ENCODE assay signal across 23 mouse cellular contexts in genomic region chr2:79690838-79691237, GRCm38 (mm10). TPM values are rescaled to one million over a fixed set of nuclear protein-coding genes. Genes with fewer than 3 reads are reported as not detected.
DNase-seq lines count a peak whose midpoint lies in the region; ATAC-seq and TF ChIP-seq lines count a peak whose summit lies in the region.
"Had no signal": no experiment of that assay in that cellular context is flagged by ENCODE, and none has a peak within 500 bp of the region (broad histone marks: within the 10 kb centered on the region; RNA-seq: fewer than 3 reads in every experiment).

No protein-coding gene starts in this region.

- no peak overlapping the region for H3K4me3 ChIP-seq in C2C12 (ENCODE audit: insufficient read depth, poor library complexity, severe bottlenecking)
- H3K4me3 ChIP-seq in MEL (ENCODE audit: control insufficient read depth in 1 of 2, insufficient read depth in 1 of 2, low read depth in 2 of 2, low read length in 2 of 2) = no peak overlapping the region
- no peak overlapping the region for H3K4me3 ChIP-seq in intestine, postnatal 0 days (ENCODE audit: low read depth, low read length)

- no peak overlapping the region for H3K9ac ChIP-seq in MEL (ENCODE audit: control insufficient read depth, low read depth, low read length, poor library complexity, severe bottlenecking)
- no peak overlapping the region for H3K9ac ChIP-seq in intestine, postnatal 0 days (ENCODE audit: low read depth, low read length)

- H3K4me2 ChIP-seq in intestine, postnatal 0 days (replicated peaks; ENCODE audit: low read depth) = no peak overlapping the region

- WGBS in intestine, postnatal 0 days = 48% methylated on average over 3 of the region's 3 CpGs

- no peak overlapping the region for H3K27ac ChIP-seq in MEL (ENCODE audit: control insufficient read depth, low read depth, low read length)
- H3K27ac ChIP-seq in intestine, postnatal 0 days (ENCODE audit: low read depth, low read length) = no peak overlapping the region

- H3K79me2 ChIP-seq in C2C12 (ENCODE audit: control insufficient read depth, insufficient read depth) (no peaks in the 10 kb centered on the region), MEL (ENCODE audit: control insufficient read depth, insufficient read depth, low read length, poor library complexity) (no peaks in the 10 kb centered on the region)

- ATAC-seq in intestine, postnatal 0 days = no peak
- ATAC-seq: activated CD4-positive, CD25-positive, alpha-beta regulatory T cell, adult 4 months; CD4-positive, CD25-positive, alpha-beta regulatory T cell, adult 4 months; Patski had no signal

- H3K79me3 ChIP-seq in C2C12 (ENCODE audit: low read depth) = no peaks in the 10 kb centered on the region

- no peak for TF ChIP-seq RAD21 in MEL (IDR thresholded peaks at IDR 0.05; ENCODE audit: low read depth, low read length)

- H3K9me3 ChIP-seq in MEL (replicated peaks; ENCODE audit: insufficient read depth, low read length) = no peaks in the 10 kb centered on the region
- no peaks in the 10 kb centered on the region for H3K9me3 ChIP-seq in intestine, postnatal 0 days (ENCODE audit: control insufficient read depth)
- H3K9me3 ChIP-seq: G1E had no signal

- no peaks in the 10 kb centered on the region for H3K36me3 ChIP-seq in C2C12 (ENCODE audit: control insufficient read depth, insufficient read depth)
- H3K36me3 ChIP-seq in MEL (ENCODE audit: control insufficient read depth in 1 of 2, insufficient read depth in 2 of 2, low read length in 2 of 2) = peaks cover 0 to 25% of the 10 kb centered on the region in 2 experiments; a peak in 2 of 4 replicates
- no peaks in the 10 kb centered on the region for H3K36me3 ChIP-seq in intestine, postnatal 0 days (ENCODE audit: control insufficient read depth, insufficient read depth)
- H3K36me3 ChIP-seq: G1E had no signal

- TF ChIP-seq EP300 in MEL (IDR thresholded peaks at IDR 0.05; ENCODE audit: low read depth in 1 of 2, low read length in 2 of 2) = peak; percentile 60 to 68; a peak in 3 of 4 replicates

- TF ChIP-seq CTCF in C2C12 (IDR thresholded peaks at IDR 0.05; ENCODE audit: control insufficient read depth, insufficient read depth, insufficient read length) = no peak
- no peak for TF ChIP-seq CTCF in MEL (IDR thresholded peaks at IDR 0.05 in 2 of 3, conservative IDR thresholded peaks at IDR 0.05 in 1 of 3; ENCODE audit: control insufficient read depth in 1 of 3, insufficient read depth in 1 of 3, low read depth in 2 of 3, low read length in 3 of 3, poor library complexity in 1 of 3, severe bottlenecking in 1 of 3)
- TF ChIP-seq CTCF in intestine, postnatal 0 days (IDR thresholded peaks at IDR 0.05; ENCODE audit: low read depth) = no peak

- H3K27me3 ChIP-seq in C2C12 (ENCODE audit: control insufficient read depth, insufficient read depth, insufficient read length) (no peaks in the 10 kb centered on the region), MEL (ENCODE audit: control insufficient read depth in 1 of 2, insufficient read depth in 2 of 2, low read length in 2 of 2) (no peaks in the 10 kb centered on the region)
- H3K27me3 ChIP-seq in intestine, postnatal 0 days (replicated peaks; ENCODE audit: control insufficient read depth, insufficient read depth, low read length) = no peaks in the 10 kb centered on the region
- H3K27me3 ChIP-seq: CH12.LX, Patski had no signal

- no peak overlapping the region for H3ac ChIP-seq in C2C12 (ENCODE audit: control insufficient read depth, insufficient read length, low read depth)

- H3K4me1 ChIP-seq in MEL (ENCODE audit: control insufficient read depth in 1 of 2, insufficient read depth in 2 of 2, low read length in 2 of 2) = peaks cover 15 to 18% of the 10 kb centered on the region in 2 experiments
- 0 out of 2 replicates have a peak, but pooled peaks cover 3% of the 10 kb centered on the region for H3K4me1 ChIP-seq in intestine, postnatal 0 days (replicated peaks; ENCODE audit: control insufficient read depth, insufficient read depth, low read length)

- TF ChIP-seq POLR2A in MEL (IDR thresholded peaks at IDR 0.05; ENCODE audit: control insufficient read depth in 1 of 2, insufficient read depth in 1 of 2, low read depth in 1 of 2, low read length in 2 of 2, poor library complexity in 1 of 2) = no peak

- peak; percentile 46 for DNase-seq in MEL (ENCODE audit: low read depth, low spot score)
- no peak for DNase-seq in spleen, postnatal 10 days (ENCODE audit: low spot score in 2 of 2)
- DNase-seq: adrenal gland, adult 2 months; adrenal gland, adult 8-10 months; adrenal gland, postnatal 10 days; adrenal gland, postnatal 14 days; adrenal gland, postnatal 25 days; adrenal gland, postnatal 36 days; B cell, adult 2 months; cerebellum, adult 11 months; cerebellum, adult 11-12 months; cerebellum, adult 18-20 months; cerebellum, adult 2 months; cerebellum, adult 8-10 months had no signal

TF ChIP-seq in C2C12, 6 proteins besides CTCF, POLR2A, EP300 and RAD21:
- TF ChIP-seq MYOG (IDR thresholded peaks at IDR 0.05; ENCODE audit: control insufficient read depth, extremely low read depth, insufficient read length) (no peak), USF1 (IDR thresholded peaks at IDR 0.05; ENCODE audit: low read depth) (no peak), MYOD1 (IDR thresholded peaks at IDR 0.05; ENCODE audit: control insufficient read depth, insufficient read length, low read depth) (peak; percentile 14), MAX (IDR thresholded peaks at IDR 0.05) (no peak), CEBPB (IDR thresholded peaks at IDR 0.05; ENCODE audit: low read depth) (no peak), FOSL1 (IDR thresholded peaks at IDR 0.05; ENCODE audit: insufficient read depth, low read length, poor library complexity, severe bottlenecking) (no peak)

TF ChIP-seq in MEL, 35 proteins besides CTCF, POLR2A, EP300 and RAD21:
- no peak for TF ChIP-seq RCOR1 (IDR thresholded peaks at IDR 0.05; ENCODE audit: low read depth, low read length)
- TF ChIP-seq TCF12 (IDR thresholded peaks at IDR 0.05; ENCODE audit: low read depth, low read length) = peak; percentile 27; the same call in 1 of the 2 replicates
- no peak for TF ChIP-seq ZKSCAN1 (IDR thresholded peaks at IDR 0.05; ENCODE audit: low read depth, low read length)
- TF ChIP-seq GATA1 (IDR thresholded peaks at IDR 0.05; ENCODE audit: low read depth, low read length) = peak; percentile 74
- TF ChIP-seq ETS1 (IDR thresholded peaks at IDR 0.05; ENCODE audit: low read depth, low read length) = peak; percentile 97

RNA-seq across cellular contexts. Expression of gene Ppp1r1c, which starts 16.7 kb away (rescaled TPM):
- polyA plus RNA-seq in C2C12 (2012; fragmentation: generic; extraction: Trizol) (not detected), MEL (2012; ENCODE audit: insufficient read depth in 1 of 2, insufficient read length in 2 of 2, low read depth in 1 of 2, low replicate concordance in 2 of 2, missing spikeins in 1 of 2) (not detected)
- total RNA-seq in MEL (2012; rRNA removed) = not detected in 2 replicates
- not detected in 2 replicates for polyA plus RNA-seq in intestine, postnatal 0 days (2015; fragmentation: Nextera tagmentation; extraction: Ambion mirVana)
- total RNA-seq: adrenal gland, adult 18-20 months; adrenal gland, adult 2 months; adrenal gland, adult 8-10 months; adrenal gland, postnatal 10 days; adrenal gland, postnatal 14 days; adrenal gland, postnatal 25 days; adrenal gland, postnatal 36 days; CH12.LX; ES-E14 had no signal
- polyA plus RNA-seq: activated CD4-positive, CD25-positive, alpha-beta regulatory T cell, adult 4 months; adrenal gland, adult 2 months; G1E; Patski had no signal

RNA-seq across cellular contexts. Expression of gene Itprid2, which starts 55.7 kb away (rescaled TPM):
- polyA plus RNA-seq in C2C12 (2012; fragmentation: generic; extraction: Trizol) = 10.1 TPM
- total RNA-seq in MEL (2012; rRNA removed) = 9.0 and 10.1 TPM in 2 replicates
- polyA plus RNA-seq in MEL (2012; ENCODE audit: insufficient read depth in 1 of 2, insufficient read length in 2 of 2, low read depth in 1 of 2, low replicate concordance in 2 of 2, missing spikeins in 1 of 2) = 10 to 100 TPM in 1 of 2 experiments, not detected in 1; 21.5 TPM
- polyA plus RNA-seq in intestine, postnatal 0 days (2015; fragmentation: Nextera tagmentation; extraction: Ambion mirVana) = 21.1 and 22.0 TPM in 2 replicates
